Mouse (Mus musculus): ENCODE data around the gene Ppp3cb.

DNA sequence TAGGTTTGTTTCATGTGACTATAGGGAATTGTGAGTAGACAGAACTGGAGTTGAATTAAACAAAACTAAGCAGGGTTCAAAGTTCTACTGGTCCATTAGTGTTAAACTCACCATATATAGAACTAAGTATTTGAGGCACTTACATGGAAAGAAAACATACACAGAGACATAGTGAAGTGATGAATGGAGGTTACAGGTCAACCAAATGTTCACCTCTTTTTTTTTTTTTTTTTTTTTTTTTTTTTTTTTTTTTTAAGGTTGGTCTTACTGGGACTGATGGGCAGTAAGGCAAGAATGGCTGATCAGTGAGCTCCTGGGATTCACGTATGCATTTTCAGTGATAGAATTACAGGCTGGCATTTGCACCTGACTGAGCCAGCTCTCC is 66.2 kb downstream of the Ppp3cb start:
- TF ChIP-seq CTCF (IDR thresholded peaks at IDR 0.05; ENCODE audit: control insufficient read depth, insufficient read depth, low read length) (no peak), POLR2A (IDR thresholded peaks at IDR 0.05; ENCODE audit: borderline replicate concordance, control insufficient read depth, low read depth, low read length) (no peak)

Data from bone marrow, adult 2 months (tissue).